Mouse (Mus musculus) telencephalon, adult 2 months (tissue): ENCODE results near the gene Lif.

Experiments used
- DNase-seq: peaks from one replicate; pipeline ENCODE4 v3.0.0-alpha.2; 2011; ENCODE audit warnings: low read depth, low spot score

The Lif gene

DNA sequence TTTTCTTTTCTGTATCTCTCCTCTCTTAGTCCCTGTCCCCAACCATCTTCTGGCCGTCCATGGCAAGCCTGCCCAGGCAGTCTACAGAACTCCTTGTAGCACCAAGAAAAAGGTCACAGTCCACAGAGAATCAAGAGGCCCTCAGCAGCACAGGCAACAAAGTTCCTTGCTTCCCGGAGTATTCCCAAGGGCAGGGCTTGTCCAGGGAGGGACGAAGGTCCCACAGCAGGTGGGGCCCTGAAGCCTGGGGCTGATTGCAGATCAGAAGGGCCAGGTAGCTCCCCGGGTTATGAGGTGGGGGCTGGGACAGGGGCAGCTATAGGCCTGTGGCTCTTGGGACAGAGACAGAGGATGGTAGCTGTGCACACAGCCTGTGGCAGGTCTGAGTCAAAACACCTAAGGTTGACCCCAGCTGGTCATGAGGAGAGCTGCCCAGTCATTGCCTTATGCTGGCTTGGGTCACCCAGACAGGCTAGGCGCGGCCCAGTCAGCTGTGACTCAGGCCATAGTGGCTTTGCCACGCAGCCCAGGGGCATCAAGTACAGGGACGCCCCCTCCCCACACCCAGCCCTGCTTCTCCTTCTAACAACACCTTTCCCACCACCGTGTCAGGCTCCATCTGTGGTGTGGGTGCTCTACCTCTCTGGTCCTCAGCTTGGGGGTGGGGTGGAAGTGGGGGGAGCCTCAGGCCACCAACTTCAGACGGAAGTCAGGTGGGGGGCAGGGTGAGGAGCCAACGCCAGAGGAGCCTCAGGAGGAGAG is at the start of gene Lif:
Gene Lif, plus strand, starts transcription at position 712 of the 762 bp plus-strand sequence.
- DNase-seq = no peak

- DNase-seq = no peak
These were observed 49.7 kb upstream of the Lif start for GRCm38 (mm10) chr11:4207655-4208054.

DNA sequence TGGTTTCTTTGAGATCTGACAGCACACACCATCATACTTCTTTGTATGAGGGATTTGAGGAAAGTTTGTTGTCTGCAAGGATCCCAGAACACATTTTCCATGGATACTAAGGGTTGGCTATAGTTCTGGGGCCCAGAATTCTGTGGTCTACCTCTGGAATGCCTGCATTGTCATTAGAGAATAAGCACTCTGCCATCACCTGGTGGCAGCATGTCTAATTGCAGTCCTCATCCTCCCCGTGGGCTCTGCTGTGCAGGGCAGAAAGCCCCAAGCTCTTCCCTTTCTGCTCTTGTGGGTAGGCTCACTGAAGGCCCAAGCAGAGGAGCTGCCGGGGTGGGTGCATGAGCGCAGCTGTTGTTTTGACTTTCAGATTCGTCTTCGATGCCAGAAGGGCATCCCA is 47.8 kb upstream of the Lif start:
- no peak for DNase-seq

DNA sequence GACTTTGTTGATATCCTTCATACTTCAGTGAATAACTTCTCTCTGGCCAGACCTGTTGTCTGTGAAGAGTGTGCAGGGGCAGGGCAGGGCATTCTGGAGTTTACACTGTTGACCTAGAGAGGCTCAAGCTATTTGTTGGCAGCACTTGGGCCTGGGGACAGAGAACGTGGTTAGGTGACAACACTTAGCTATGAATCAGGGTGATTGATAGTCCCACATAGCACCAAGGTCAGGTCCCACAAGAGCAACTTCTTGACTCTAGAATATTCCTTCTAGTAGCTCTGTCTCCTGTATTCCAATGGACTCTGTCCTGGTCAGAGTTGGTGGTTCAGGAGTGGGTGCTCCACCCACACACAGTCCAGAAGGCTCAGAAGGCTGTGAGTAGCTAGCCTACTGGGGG is 46.6 kb upstream of the Lif start:
- no peak for DNase-seq

GRCm38 (mm10) chr11:4213107-4213506 is 44.2 kb upstream of the Lif start:
- DNase-seq = no peak

DNA sequence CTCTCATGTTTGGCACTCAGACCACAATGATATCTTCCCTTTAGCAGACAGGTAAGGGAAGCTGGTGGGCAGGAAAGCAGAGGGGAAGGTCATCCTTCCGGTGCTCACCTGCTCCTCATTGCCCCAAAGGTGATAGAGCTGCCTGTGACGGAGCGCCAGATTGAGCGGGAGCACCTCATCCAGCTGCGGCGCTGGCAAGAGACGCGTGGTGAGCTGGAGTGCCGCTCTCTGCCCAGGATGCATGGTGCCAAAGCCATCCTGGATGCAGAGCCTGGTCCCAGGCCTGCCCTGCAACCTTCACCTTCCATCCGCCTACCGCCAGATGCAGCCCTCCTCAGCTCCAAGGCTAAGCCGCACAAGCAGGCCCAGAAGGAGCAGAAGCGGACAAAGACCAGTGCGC is 42.8 kb upstream of the Lif start:
- DNase-seq = no peak

DNA sequence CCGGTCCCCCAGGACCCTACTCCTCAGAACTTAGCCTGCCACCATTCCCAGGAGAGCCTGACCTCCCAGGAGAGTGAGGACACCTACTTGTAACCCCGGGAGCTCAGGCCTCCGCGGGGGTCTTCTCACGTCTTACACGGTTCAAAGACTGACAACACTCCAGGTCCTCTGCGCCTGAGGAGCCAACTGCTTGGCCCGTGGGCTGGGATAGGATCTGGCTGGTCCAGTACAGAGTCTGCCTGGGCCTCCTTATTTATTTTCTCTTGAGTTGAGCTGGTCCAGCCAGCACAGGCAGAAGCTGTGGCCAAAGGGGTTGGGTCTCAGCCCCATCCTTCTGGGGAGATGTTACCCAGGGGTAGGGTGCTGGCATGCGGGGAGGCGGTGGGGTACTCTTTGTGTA is 42.3 kb upstream of the Lif start:
- DNase-seq = no peak

DNA sequence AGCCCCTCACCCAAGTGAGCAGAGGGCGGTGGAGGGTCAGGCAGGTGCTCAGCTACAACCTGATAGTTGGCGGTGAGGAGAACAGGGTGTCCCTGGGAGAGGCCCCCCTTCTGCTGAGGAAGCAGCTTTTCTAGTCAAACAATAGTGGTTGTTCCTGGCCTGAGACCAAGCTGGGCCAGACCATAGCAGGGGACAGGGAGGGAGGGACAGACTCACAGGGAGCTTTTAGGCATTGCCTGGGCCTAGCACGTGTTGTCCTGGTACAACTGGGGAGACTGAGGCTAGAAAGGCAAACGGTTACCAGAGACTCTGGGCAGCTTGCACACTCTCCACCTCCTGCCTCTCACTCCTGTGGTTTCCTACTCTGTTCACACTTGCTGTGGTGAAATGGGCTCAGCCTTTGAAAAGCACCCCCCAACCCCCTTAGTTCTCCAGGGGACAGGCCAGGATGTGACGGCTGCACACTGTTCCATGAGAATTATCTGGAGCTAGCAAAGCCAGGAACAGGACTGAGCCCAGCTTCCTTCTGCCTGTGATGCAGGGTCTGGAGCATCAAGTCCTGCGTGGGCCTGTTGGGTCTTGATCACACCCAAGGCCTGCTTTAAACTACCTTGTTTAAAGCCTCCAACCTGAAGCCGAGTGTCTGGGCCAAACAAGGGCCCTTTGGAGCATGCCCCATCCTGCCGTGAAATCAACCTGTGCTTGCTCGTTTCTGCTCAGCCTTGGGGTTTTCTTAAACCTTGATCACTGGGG is 40.9 kb upstream of the Lif start:
- DNase-seq = no peak

DNA sequence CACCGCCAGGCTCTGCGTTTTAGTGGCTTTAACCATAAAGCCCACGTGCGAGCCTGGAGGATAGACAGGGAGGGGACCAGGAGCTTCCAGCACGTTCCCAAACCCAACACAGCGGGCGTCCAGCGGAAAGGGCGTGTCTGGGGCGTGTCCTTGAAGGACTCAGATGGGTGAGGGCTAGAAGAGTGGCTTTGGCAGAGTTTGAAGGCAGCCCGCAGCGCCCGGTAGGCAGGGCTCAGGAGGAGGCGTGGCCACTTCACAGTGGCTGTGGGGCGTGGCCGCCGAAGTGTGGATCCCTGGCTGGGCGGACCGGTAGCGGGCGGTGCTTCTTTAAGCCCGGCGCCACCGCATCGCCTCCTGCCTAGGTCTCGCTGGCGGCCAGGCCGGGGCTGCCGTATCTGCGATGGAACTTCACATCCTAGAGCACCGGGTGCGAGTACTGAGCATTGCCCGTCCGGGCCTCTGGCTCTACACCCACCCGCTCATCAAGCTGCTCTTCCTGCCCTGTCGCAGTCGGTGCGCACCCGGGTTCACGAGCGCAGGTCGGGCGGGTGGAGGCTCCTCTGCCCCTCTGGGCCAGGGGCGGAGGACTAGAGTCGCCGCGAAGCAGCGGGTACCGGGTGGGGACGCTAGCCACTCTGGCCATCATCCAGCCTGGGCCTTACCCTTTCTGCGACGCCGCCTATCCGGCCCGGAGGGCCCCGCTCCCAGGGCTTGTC is 39.3 kb upstream of the Lif start, which contains the start of gene Castor1:
Gene Castor1, plus strand, starts transcription at position 312 of the 716 bp plus-strand sequence.
- DNase-seq = no peak

- no peak for DNase-seq
These were observed 38.7 kb upstream of the Lif start for GRCm38 (mm10) chr11:4218637-4219036.

- peak; percentile 73 for DNase-seq
These were observed 38.0 kb upstream of the Lif start for GRCm38 (mm10) chr11:4219317-4219751.

- no peak for DNase-seq
These were observed 37.4 kb upstream of the Lif start for GRCm38 (mm10) chr11:4219908-4220307.

DNA sequence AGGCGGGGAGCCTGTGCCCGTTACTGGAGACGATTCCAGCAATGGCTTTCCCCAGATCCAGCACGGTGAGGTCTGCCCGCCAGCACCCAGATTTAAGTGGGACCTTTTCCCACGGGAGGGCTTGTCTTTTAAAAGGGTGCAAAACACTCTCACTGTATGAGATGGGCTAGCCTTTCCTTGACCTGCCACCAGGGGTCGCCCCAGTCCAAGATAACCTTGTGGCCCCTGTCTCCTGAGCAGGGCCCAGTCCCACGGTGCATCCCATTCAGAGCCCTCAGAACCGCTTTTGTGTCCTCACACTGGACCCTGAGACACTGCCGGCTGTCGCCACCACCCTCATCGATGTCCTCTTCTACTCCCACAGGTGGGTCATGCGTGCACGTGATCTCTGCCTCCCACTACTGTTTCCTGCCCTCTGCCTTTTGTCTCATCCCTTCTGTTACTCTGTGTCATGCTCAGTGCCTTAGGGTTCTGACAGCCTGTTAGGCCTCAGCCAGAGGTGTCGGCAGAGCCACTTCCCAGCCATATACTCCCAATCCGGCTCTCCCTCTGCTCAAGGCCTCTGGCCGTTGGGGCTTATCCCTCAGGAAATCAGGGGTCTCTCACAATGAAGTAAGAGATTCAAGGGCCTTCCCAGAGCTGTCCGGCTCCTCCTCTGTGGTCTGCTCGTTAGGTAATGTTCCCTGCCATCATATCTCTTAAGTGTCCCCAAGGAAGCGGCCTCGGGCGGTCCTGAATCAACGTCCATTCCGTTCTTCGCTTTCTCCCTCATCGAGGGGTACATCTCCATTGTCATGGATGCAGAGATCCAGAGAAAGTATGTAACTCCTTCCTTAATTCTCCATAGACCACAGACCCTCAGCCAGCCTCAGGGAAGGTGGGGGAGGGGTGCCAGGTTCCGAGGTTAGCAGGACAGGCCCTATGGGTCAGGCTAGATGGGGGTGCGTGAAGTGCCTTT is 36.6 kb upstream of the Lif start:
- DNase-seq = no peak

- DNase-seq = no peak
These were observed 35.1 kb upstream of the Lif start for GRCm38 (mm10) chr11:4222046-4222950.

DNA sequence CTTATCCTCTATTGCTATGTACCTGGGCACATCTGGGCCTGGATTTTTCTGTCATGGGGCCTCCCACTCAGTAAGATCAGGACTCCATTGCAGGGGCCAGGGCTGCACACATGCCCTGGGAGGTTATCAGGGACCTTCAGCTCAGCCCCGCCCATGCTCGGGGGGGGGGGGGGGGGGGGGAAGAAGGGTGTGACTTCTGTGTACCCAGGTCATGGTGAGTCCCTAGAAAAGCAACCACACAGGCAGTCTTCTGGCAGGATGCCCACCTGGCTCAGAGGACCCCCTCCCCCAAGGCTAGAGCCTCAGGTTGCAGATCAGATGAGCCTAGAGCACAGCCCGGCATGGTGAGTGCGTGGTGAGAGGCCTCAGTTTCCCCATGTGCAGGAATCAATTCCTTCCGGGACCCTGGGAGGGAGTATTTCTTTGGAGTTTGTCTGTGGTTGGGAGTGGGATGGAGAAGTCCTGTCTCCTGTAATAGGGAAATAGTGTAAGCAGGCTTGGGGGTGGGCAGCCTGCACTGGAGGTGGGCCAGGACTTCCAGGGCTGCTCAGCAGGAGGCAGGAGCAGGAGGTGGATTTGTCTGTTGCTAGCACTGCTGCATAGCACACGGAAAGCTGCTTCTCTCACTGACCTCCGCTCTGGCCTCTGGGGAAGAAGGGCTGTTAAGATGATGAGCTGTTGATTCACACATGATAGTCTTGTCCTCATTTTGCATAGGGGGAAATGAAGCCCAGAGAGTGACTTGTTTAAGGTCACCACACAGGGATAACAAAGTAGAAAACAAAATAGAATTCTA is 33.8 kb upstream of the Lif start:
- no peak for DNase-seq

GRCm38 (mm10) chr11:4224223-4224622 is 33.1 kb upstream of the Lif start:
- DNase-seq = no peak

- no peak for DNase-seq
These were observed 30.6 kb upstream of the Lif start for GRCm38 (mm10) chr11:4226569-4227325.

- DNase-seq = no peak
These were observed 28.9 kb upstream of the Lif start for GRCm38 (mm10) chr11:4228463-4228862.

DNA sequence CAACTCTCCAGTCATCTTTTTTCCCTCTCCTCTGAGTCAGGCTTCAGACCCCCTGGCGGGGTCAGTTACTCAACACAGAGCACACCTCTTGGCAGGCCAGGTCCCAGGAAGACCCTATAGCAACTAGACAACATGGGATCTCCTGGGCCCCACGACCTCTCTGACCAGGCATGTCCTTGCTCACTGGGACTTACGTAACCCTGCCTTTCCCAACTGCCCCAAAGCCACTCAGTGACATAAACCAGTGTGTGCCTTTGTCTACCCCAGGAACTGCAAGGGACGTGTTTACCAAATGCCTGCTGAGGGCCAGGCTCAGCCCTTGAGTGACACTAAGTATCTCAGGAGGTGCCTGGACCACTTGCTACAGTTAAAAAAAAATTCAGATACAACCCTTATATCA is 27.5 kb upstream of the Lif start:
- no peak for DNase-seq
